Comparison of ENCODE assay signal across 29 mouse cellular contexts in genomic region chr6:116411716-116412115, GRCm38 (mm10).
"Had no signal": no experiment of that assay in that cellular context is flagged by ENCODE, and none has a peak within 500 bp of the region (broad histone marks: within the 10 kb centered on the region; RNA-seq: fewer than 3 reads in every experiment).

No protein-coding gene starts in this region.

- ATAC-seq: liver, embryonic 12.5 days; liver, postnatal 0 days; lung, postnatal 0 days; midbrain, embryonic 13.5 days; midbrain, embryonic 15.5 days had no signal

- H3K4me3 ChIP-seq: limb, embryonic 12.5 days; limb, embryonic 13.5 days; limb, embryonic 15.5 days; liver, embryonic 12.5 days; liver, embryonic 13.5 days; liver, embryonic 15.5 days; lung, embryonic 15.5 days; megakaryocyte, embryonic 14.5 days; midbrain, embryonic 10.5 days; midbrain, embryonic 12.5 days; midbrain, embryonic 13.5 days; midbrain, embryonic 15.5 days; myocyte had no signal

- H3K27ac ChIP-seq: limb, embryonic 12.5 days; limb, embryonic 13.5 days; limb, embryonic 15.5 days; liver, embryonic 12.5 days; liver, embryonic 13.5 days; liver, embryonic 14.5 days; liver, embryonic 15.5 days; lung, embryonic 15.5 days; macrophage; midbrain, embryonic 10.5 days; midbrain, embryonic 12.5 days; midbrain, embryonic 13.5 days; midbrain, embryonic 15.5 days had no signal

- DNase-seq: left cerebral cortex, postnatal 4 days; liver; liver, embryonic 13.5 days; liver, postnatal 0 days; lung, adult 18-20 months; lung, adult 2 months; lung, embryonic 14.5 days; lung, postnatal 10 days; lung, postnatal 14 days; lung, postnatal 36 days; lung, postnatal 4 days; midbrain, embryonic 14.5 days had no signal

- H3K4me1 ChIP-seq: limb, embryonic 12.5 days; limb, embryonic 13.5 days; limb, embryonic 15.5 days; lung, embryonic 15.5 days; midbrain, embryonic 12.5 days; midbrain, embryonic 13.5 days; midbrain, embryonic 15.5 days had no signal

- H3K27me3 ChIP-seq: limb, embryonic 12.5 days; limb, embryonic 13.5 days; limb, embryonic 15.5 days; liver, embryonic 12.5 days; liver, embryonic 13.5 days; liver, embryonic 15.5 days; lung, embryonic 15.5 days; megakaryocyte, embryonic 14.5 days; midbrain, embryonic 12.5 days; midbrain, embryonic 13.5 days; midbrain, embryonic 15.5 days had no signal

- H3K9me3 ChIP-seq: limb, embryonic 12.5 days; limb, embryonic 13.5 days; limb, embryonic 15.5 days; liver, embryonic 12.5 days; liver, embryonic 13.5 days; liver, embryonic 15.5 days; lung, embryonic 15.5 days; megakaryocyte, embryonic 14.5 days; midbrain, embryonic 10.5 days; midbrain, embryonic 12.5 days; midbrain, embryonic 13.5 days; midbrain, embryonic 15.5 days had no signal

- H3K9ac ChIP-seq: limb, embryonic 12.5 days; limb, embryonic 13.5 days; limb, embryonic 15.5 days; liver, embryonic 12.5 days; liver, embryonic 13.5 days; liver, embryonic 14.5 days; liver, embryonic 15.5 days; liver, postnatal 0 days; lung, embryonic 14.5 days; lung, embryonic 15.5 days; midbrain, embryonic 12.5 days; midbrain, embryonic 13.5 days; midbrain, embryonic 15.5 days had no signal

- H3K36me3 ChIP-seq: limb, embryonic 15.5 days; lung, embryonic 15.5 days had no signal

- H3K4me2 ChIP-seq: limb, embryonic 12.5 days; limb, embryonic 13.5 days; limb, embryonic 15.5 days; liver, embryonic 11.5 days; liver, embryonic 12.5 days; liver, embryonic 13.5 days; liver, embryonic 15.5 days; lung, embryonic 14.5 days; lung, embryonic 15.5 days; midbrain, embryonic 11.5 days; midbrain, embryonic 12.5 days; midbrain, embryonic 13.5 days; midbrain, embryonic 15.5 days had no signal
